25 mouse cellular contexts compared by ENCODE assay signal in genomic region chr13:38649069-38649468, GRCm38 (mm10). TPM values are rescaled to one million over a fixed set of nuclear protein-coding genes. Genes with fewer than 3 reads are reported as not detected.
DNase-seq lines count a peak whose midpoint lies in the region; ATAC-seq and TF ChIP-seq lines count a peak whose summit lies in the region.
"Had no signal": no experiment of that assay in that cellular context is flagged by ENCODE, and none has a peak within 500 bp of the region (broad histone marks: within the 10 kb centered on the region; RNA-seq: fewer than 3 reads in every experiment).

No protein-coding gene starts in this region.

- no peak for TF ChIP-seq CTCF in liver, postnatal 0 days (IDR thresholded peaks at IDR 0.05; ENCODE audit: low read depth)
- TF ChIP-seq CTCF in lung, postnatal 0 days (IDR thresholded peaks at IDR 0.05): no peak

- H3K27ac ChIP-seq in heart, embryonic 12.5 days (ENCODE audit: poor library complexity, severe bottlenecking): peak overlapping the region; percentile 68; the same call in 1 of the 2 replicates
- no peak overlapping the region for H3K27ac ChIP-seq in heart, embryonic 14.5 days (replicated peaks in 1 of 2; ENCODE audit: control insufficient read depth in 1 of 2, insufficient read depth in 1 of 2, low read depth in 2 of 2, low read length in 2 of 2)
- no peak overlapping the region for H3K27ac ChIP-seq in liver, embryonic 11.5 days (ENCODE audit: low read depth, low read length)
- H3K27ac ChIP-seq in liver, postnatal 0 days (ENCODE audit: low read depth): no peak overlapping the region
- H3K27ac ChIP-seq in lung, postnatal 0 days (ENCODE audit: low read length): no peak overlapping the region
- H3K27ac ChIP-seq: embryonic facial prominence, embryonic 10.5 days; embryonic facial prominence, embryonic 12.5 days; forebrain, embryonic 13.5 days had no signal

- ATAC-seq in heart, embryonic 12.5 days (ENCODE audit: insufficient number of reproducible peaks, low FRiP score): peak; percentile 64
- ATAC-seq in heart, embryonic 14.5 days (ENCODE audit: insufficient number of reproducible peaks, insufficient read depth, low FRiP score, low read depth): peak; percentile 50; the same call in 1 of the 2 replicates
- ATAC-seq in liver, embryonic 11.5 days (replicated peaks; ENCODE audit: low FRiP score): no peak
- ATAC-seq in liver, postnatal 0 days: no peak
- no peak for ATAC-seq in lung, postnatal 0 days
- ATAC-seq: activated CD4-positive, CD25-positive, alpha-beta regulatory T cell, adult 4 months; CD4-positive, CD25-positive, alpha-beta regulatory T cell, adult 4 months; forebrain, embryonic 13.5 days; Patski had no signal

- DNase-seq in heart, adult 8-10 months (ENCODE audit: low spot score): no peak
- DNase-seq in heart, postnatal 36 days: no peak
- DNase-seq in liver, embryonic 11.5 days (ENCODE audit: low spot score): peak; percentile 14
- DNase-seq in liver, postnatal 0 days: no peak
- DNase-seq in lung, postnatal 25 days (ENCODE audit: low spot score): peak; percentile 48
- no peak for DNase-seq in lung, postnatal 0 days (ENCODE audit: low spot score)
- DNase-seq: adrenal gland, adult 8-10 months; adrenal gland, postnatal 14 days; adrenal gland, postnatal 36 days; B cell, adult 2 months; cerebellum, adult 11-12 months; cerebellum, adult 2 months; cerebellum, adult 9-10 months; cerebellum, postnatal 10 days; cerebellum, postnatal 25 days had no signal

- intact Hi-C loops in heart, postnatal 36 days (cut with DNase I): no loop called here

- H3K27me3 ChIP-seq in heart, embryonic 12.5 days (replicated peaks): no peaks in the 10 kb centered on the region
- no peaks in the 10 kb centered on the region for H3K27me3 ChIP-seq in heart, embryonic 14.5 days (ENCODE audit: control insufficient read depth, insufficient read depth, low read length)
- H3K27me3 ChIP-seq in liver, embryonic 11.5 days (replicated peaks; ENCODE audit: control insufficient read depth, insufficient read depth, low read length): no peaks in the 10 kb centered on the region
- no peaks in the 10 kb centered on the region for H3K27me3 ChIP-seq in liver, postnatal 0 days (ENCODE audit: insufficient read depth, low read length)
- no peaks in the 10 kb centered on the region for H3K27me3 ChIP-seq in lung, postnatal 0 days (replicated peaks; ENCODE audit: insufficient read depth, low read length)
- H3K27me3 ChIP-seq: CH12.LX; embryonic facial prominence, embryonic 12.5 days; forebrain, embryonic 13.5 days; Patski had no signal

- no peak overlapping the region for H3K4me3 ChIP-seq in heart, embryonic 12.5 days
- H3K4me3 ChIP-seq in heart, embryonic 14.5 days (ENCODE audit: control insufficient read depth in 1 of 2, insufficient read depth in 1 of 2, low read depth in 1 of 2, low read length in 2 of 2): no peak overlapping the region
- no peak overlapping the region for H3K4me3 ChIP-seq in liver, embryonic 11.5 days (ENCODE audit: low read depth, low read length)
- H3K4me3 ChIP-seq in liver, postnatal 0 days (ENCODE audit: low read depth, low read length): no peak overlapping the region
- no peak overlapping the region for H3K4me3 ChIP-seq in lung, postnatal 0 days (ENCODE audit: low read depth, low read length)
- H3K4me3 ChIP-seq: embryonic facial prominence, embryonic 10.5 days; embryonic facial prominence, embryonic 12.5 days; forebrain, embryonic 13.5 days had no signal

- H3K4me1 ChIP-seq in heart, embryonic 12.5 days (replicated peaks): no peaks in the 10 kb centered on the region
- H3K4me1 ChIP-seq in heart, embryonic 14.5 days (ENCODE audit: control insufficient read depth in 2 of 2, insufficient read depth in 2 of 2, low read length in 2 of 2): no peaks in the 10 kb centered on the region
- no peaks in the 10 kb centered on the region for H3K4me1 ChIP-seq in liver, embryonic 11.5 days (replicated peaks; ENCODE audit: control insufficient read depth, insufficient read depth, low read length)
- no peaks in the 10 kb centered on the region for H3K4me1 ChIP-seq in liver, postnatal 0 days (ENCODE audit: insufficient read depth)
- H3K4me1 ChIP-seq in lung, postnatal 0 days (ENCODE audit: insufficient read depth, low read depth, low read length): no peaks in the 10 kb centered on the region
- H3K4me1 ChIP-seq: embryonic facial prominence, embryonic 10.5 days; embryonic facial prominence, embryonic 12.5 days; forebrain, embryonic 13.5 days had no signal

- H3K9me3 ChIP-seq in heart, embryonic 12.5 days (replicated peaks): no peaks in the 10 kb centered on the region
- no peaks in the 10 kb centered on the region for H3K9me3 ChIP-seq in heart, embryonic 14.5 days (ENCODE audit: control insufficient read depth, low read length)
- H3K9me3 ChIP-seq in liver, embryonic 11.5 days (ENCODE audit: control insufficient read depth, low read length): no peaks in the 10 kb centered on the region
- no peaks in the 10 kb centered on the region for H3K9me3 ChIP-seq in liver, postnatal 0 days (ENCODE audit: low read length)
- H3K9me3 ChIP-seq in lung, postnatal 0 days (ENCODE audit: low read length): no peaks in the 10 kb centered on the region
- H3K9me3 ChIP-seq: embryonic facial prominence, embryonic 10.5 days; embryonic facial prominence, embryonic 12.5 days; forebrain, embryonic 13.5 days; G1E had no signal

- WGBS in heart, embryonic 12.5 days: 71% methylated on average over 4 of the region's 4 CpGs
- 63% methylated on average over 4 of the region's 4 CpGs for WGBS in heart, embryonic 14.5 days
- WGBS in liver, embryonic 11.5 days: 82% methylated on average over 4 of the region's 4 CpGs
- WGBS in liver, postnatal 0 days (ENCODE audit: insufficient replicate concordance): 80% methylated on average over 4 of the region's 4 CpGs
- WGBS in lung, postnatal 0 days: 58% methylated on average over 4 of the region's 4 CpGs

- H3K9ac ChIP-seq in heart, embryonic 12.5 days: no peak overlapping the region
- no peak overlapping the region for H3K9ac ChIP-seq in heart, embryonic 14.5 days (ENCODE audit: low read length)
- no peak overlapping the region for H3K9ac ChIP-seq in liver, embryonic 11.5 days (ENCODE audit: low read depth, low read length)
- no peak overlapping the region for H3K9ac ChIP-seq in liver, postnatal 0 days (replicated peaks)
- no peak overlapping the region for H3K9ac ChIP-seq in lung, postnatal 0 days (replicated peaks; ENCODE audit: low read depth)
- H3K9ac ChIP-seq: embryonic facial prominence, embryonic 12.5 days; forebrain, embryonic 13.5 days had no signal

- H3K4me2 ChIP-seq in heart, embryonic 12.5 days: no peak overlapping the region
- no peak overlapping the region for H3K4me2 ChIP-seq in heart, embryonic 14.5 days (ENCODE audit: low read length)
- H3K4me2 ChIP-seq in liver, embryonic 11.5 days: no peak overlapping the region
- no peak overlapping the region for H3K4me2 ChIP-seq in liver, postnatal 0 days (ENCODE audit: low read depth, low read length)
- no peak overlapping the region for H3K4me2 ChIP-seq in lung, postnatal 0 days (replicated peaks; ENCODE audit: low read depth, low read length)
- H3K4me2 ChIP-seq: embryonic facial prominence, embryonic 12.5 days; forebrain, embryonic 13.5 days had no signal

- H3K36me3 ChIP-seq in heart, embryonic 12.5 days: peaks cover 85% of the 10 kb centered on the region
- H3K36me3 ChIP-seq in heart, embryonic 14.5 days (ENCODE audit: control insufficient read depth, insufficient read depth, low read length): peaks cover 95% of the 10 kb centered on the region
- H3K36me3 ChIP-seq in liver, embryonic 11.5 days (ENCODE audit: control insufficient read depth, insufficient read depth, low read length): peaks cover 73% of the 10 kb centered on the region
- H3K36me3 ChIP-seq in liver, postnatal 0 days (replicated peaks; ENCODE audit: insufficient read depth, low read length): peaks cover 75% of the 10 kb centered on the region
- H3K36me3 ChIP-seq in lung, postnatal 0 days (ENCODE audit: insufficient read depth, low read length): peaks cover 6% of the 10 kb centered on the region; the same call in 1 of the 2 replicates

- TF ChIP-seq EP300 in liver, postnatal 0 days (IDR thresholded peaks at IDR 0.05; ENCODE audit: low read depth): no peak
- no peak for TF ChIP-seq EP300 in lung, postnatal 0 days (IDR thresholded peaks at IDR 0.05)

RNA-seq across cellular contexts. Expression of gene Eef1e1, which starts 9.8 kb away (rescaled TPM):
- polyA plus RNA-seq in heart, embryonic 12.5 days (2016; fragmentation: Nextera tagmentation; extraction: Ambion mirVana): 36.8 and 37.1 TPM in 2 replicates
- 10 to 100 TPM; 11.4 to 17.3 (median 14.8) TPM for total RNA-seq in heart, adult 8-10 months (2022)
- 38.4 and 41.5 TPM in 2 replicates for polyA plus RNA-seq in heart, embryonic 14.5 days (2014; fragmentation: Nextera tagmentation; extraction: Ambion mirVana)
- 10 to 100 TPM in 1 of 2 experiments, 1 to 10 TPM in 1; 9.3 to 10.5 TPM for total RNA-seq in heart, postnatal 36 days (2021)
- 112 and 117 TPM in 2 replicates for polyA plus RNA-seq in liver, embryonic 11.5 days (2014; fragmentation: Nextera tagmentation; extraction: Ambion mirVana)
- polyA plus RNA-seq in liver, postnatal 0 days (2015; fragmentation: Nextera tagmentation; extraction: Ambion mirVana): 23.9 and 25.5 TPM in 2 replicates
- polyA plus RNA-seq in lung, postnatal 0 days (2015; fragmentation: Nextera tagmentation; extraction: Ambion mirVana): 14.0 and 16.1 TPM in 2 replicates

RNA-seq across cellular contexts. Expression of gene Bloc1s5, which starts 14.2 kb away (rescaled TPM):
- 16.9 and 17.8 TPM in 2 replicates for polyA plus RNA-seq in heart, embryonic 12.5 days (2016; fragmentation: Nextera tagmentation; extraction: Ambion mirVana)
- total RNA-seq in heart, adult 8-10 months (2022): 10 to 100 TPM; 10.7 to 14.6 (median 11.4) TPM
- polyA plus RNA-seq in heart, embryonic 14.5 days (2014; fragmentation: Nextera tagmentation; extraction: Ambion mirVana): 13.8 and 17.4 TPM in 2 replicates
- 1 to 10 TPM; 7.6 to 8.9 TPM for total RNA-seq in heart, postnatal 36 days (2021)
- polyA plus RNA-seq in liver, embryonic 11.5 days (2014; fragmentation: Nextera tagmentation; extraction: Ambion mirVana): 20.3 and 24.9 TPM in 2 replicates
- 13.9 and 16.0 TPM in 2 replicates for polyA plus RNA-seq in liver, postnatal 0 days (2015; fragmentation: Nextera tagmentation; extraction: Ambion mirVana)
- 13.6 and 15.8 TPM in 2 replicates for polyA plus RNA-seq in lung, postnatal 0 days (2015; fragmentation: Nextera tagmentation; extraction: Ambion mirVana)

Comparison
In these comparisons a context has a peak if more than half of its experiments do, and no peak if none do; other contexts are left out.
1. DNase-seq: peak in liver, embryonic 11.5 days (single experiment) and lung, postnatal 25 days (single experiment); none in heart, adult 8-10 months (single experiment), heart, postnatal 36 days (0 of 2), liver, postnatal 0 days (single experiment) and lung, postnatal 0 days (single experiment).
2. ATAC-seq: peak in heart, embryonic 12.5 days (single experiment) and heart, embryonic 14.5 days (single experiment); none in liver, embryonic 11.5 days (single experiment), liver, postnatal 0 days (single experiment) and lung, postnatal 0 days (single experiment).